Mouse (Mus musculus): ENCODE results near the gene Syce2. TPM values are rescaled to one million over a fixed set of nuclear protein-coding genes. Genes with fewer than 3 reads are reported as not detected.

The Syce2 gene
- 6.0 TPM for polyA plus RNA-seq (2014; fragmentation: Illumina TruSeq; extraction: RNeasy Lipid Tissue Mini Kit (QIAGEN cat#74804); ENCODE audit: low read depth, low replicate concordance)

DNA sequence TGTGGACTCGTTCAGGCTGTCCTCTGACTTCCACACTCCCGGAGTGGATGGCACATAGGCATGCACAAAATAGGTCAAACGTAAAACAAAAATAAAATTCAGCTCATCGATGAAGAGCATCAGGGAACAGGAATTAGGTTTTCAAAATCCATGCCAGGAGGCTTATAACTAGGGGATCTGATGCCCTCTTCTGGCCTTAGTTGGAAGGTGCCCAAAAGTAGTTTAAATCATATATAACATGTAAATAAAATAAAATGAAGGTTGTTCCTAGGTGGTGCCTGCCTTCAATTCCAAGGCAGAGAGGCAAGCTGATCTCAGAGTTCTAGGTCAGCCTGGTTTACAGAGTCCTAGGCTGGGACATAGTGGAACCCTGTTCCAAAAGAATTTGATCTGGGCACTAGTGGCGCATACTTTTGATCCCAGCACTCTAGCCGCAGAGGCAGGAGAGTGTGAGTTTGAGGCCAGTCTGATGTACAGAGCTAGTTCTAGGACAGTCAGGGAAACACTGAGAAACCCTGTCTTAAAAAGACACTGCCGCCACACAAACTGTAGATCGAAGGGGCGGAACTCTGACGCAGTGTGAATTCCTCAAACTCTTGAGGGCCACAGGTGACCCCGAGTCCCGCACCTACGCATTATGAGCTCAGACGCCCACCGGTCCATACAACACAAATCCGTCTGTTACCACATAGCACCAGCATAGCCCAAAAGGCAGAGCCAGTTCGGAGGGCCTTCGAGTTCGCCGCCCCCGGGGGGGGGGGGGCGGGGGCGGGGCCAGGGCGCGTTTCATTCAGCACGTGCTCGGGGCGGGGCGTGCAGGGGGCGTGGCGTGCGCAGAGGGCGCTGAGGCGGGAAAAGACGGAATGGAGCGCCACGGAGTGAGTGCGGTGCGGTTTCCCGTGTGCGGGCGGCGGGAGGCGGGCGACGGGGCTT lies at the start of gene Syce2:
Gene Syce2 (plus strand): TSS at position 736 of the 933 bp plus-strand sequence.

GRCm38 (mm10) chr8:84822723-84823122 lies 49.2 kb upstream of the Syce2 start, which contains the start of gene Dand5:
TSS of gene Dand5 (minus strand) at chr8:84822823.

GRCm38 (mm10) chr8:84831490-84831889 lies 40.4 kb upstream of the Syce2 start, which contains the start of gene Gadd45gip1:
TSS of gene Gadd45gip1 (plus strand) at chr8:84831522.

DNA sequence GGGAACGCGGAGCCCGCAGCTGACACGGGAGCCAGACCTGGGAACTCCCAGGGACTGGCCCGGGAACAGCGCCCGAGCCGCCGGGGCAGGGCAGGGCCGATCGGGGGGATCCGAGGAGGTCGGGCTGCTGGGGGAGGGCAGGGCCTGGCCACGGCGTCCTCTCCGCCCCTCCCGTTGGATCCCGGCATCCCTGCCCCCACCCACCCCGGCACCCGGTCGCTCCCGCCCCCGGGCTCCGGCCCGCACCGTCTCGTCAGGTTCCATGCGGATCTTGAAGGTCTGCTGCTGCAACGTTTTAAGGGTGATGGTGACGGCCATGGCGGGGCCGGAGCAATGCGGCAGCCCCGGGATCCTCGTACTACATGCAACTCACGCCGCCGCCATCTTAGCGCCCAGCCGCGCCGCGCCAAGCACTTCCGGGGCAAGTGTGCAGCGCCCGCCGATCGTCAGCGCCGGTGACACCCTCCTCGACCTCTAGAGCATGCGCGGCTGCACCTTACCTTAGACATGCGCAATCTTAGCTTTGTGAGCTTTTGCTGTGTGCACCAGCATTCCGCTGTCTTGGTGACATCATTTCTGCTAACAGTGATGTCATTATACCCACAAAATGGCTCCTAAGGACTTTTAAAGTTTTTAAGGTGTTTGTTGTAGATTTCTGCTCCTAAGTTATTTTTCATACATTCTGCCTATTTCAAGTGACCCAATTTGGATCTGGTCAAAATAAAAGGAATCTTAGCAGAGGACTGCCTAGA lies 31.5 kb upstream of the Syce2 start, which contains the start of gene Rad23a:
Gene Rad23a (minus strand): TSS at position 418 of the 752 bp plus-strand sequence.

DNA sequence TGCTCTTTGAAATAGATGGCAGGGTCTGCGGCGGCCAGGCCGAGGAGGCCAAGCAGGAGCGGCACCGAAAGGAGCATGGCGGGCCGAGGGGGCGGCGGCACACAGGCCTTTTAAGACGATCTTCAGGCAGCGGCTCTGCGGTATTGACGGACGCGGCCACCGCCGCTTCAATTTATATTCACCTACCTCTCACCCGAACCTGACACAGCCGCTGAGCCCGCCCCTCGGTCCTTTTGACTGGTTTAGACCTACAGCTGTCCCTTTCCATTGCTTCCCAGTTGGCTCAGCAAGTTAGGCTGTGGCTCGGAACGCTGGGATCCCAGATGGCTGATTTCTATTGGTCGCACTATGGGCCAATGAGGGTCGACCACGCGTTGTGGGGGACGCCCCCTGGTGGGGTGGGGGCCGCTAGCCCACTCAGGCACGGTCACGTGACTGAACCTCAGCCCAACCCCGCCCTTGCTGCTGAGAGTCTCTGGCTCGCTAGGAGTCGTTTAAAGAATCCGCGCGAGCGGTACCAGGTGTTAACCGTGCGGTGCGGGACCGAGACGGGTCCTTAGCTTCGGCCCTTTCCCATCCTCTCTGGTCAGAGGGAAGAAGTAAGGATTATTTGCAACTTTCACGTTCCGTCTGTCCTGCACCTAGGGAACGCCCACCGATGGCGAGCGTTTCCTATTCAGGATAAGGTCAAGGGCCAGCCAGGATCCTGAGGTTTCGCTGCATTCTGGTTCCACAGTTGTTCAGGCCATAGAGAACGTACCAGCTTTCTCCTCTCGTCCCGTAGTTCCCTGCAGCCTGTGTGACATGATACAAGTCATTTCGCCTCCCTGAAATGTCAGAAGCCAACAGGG lies 25.0 kb upstream of the Syce2 start, which contains the start of gene Calr:
Gene Calr (minus strand): TSS at position 213 of the 851 bp plus-strand sequence.

DNA sequence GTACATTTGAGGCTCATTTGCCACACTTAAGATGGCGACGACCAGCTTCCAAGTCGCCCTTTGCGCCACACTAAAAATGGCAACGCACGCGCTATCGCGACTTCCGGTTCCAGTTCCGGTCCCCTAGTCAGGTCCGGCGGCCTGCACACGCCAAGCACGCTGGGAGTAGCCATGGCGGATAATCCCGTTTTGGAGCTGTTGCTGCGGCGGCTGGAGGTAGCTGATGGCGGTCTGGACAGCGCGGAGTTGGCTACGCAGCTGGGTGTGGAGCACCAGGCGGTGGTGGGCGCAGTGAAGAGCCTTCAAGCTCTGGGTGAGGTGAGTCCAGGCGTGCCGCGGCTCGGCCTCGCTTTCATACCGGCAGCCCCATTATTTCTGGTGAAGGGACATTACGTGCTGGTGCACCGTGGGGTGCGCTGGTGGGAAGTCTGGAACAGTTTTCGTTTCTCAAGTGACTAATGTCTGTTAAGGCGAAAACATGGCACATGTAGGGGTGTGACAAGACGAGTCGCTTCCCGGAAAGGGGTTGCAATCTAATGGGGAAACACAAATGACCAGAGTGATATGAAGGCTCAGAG lies 15.0 kb upstream of the Syce2 start, which contains the start of gene Farsa:
Gene Farsa (plus strand): TSS at position 126 of the 578 bp plus-strand sequence.

DNA sequence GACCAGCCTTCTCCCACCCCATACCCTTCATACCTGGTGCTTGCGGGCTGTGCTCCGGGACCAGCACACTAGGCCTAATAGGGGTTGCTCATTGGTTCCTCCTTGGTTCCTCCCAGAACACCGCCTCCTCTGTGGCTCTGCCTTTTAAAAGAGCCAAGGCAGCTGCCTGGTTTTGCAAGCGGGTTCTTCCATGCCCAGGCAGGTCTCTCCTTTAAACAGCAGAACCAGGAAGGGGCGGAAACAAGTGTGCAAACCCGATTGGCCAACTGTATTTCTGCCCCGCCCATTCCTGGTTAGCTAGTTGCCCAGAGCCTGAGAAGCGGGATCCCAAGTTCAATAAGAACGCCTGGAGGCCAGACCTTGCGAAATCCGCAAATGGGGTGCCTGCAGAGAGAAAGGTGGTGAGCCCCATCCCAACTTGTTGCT lies 21.8 kb downstream of the Syce2 start, which contains the start of gene Gcdh:
Gene Gcdh (minus strand): TSS at position 213 of the 426 bp plus-strand sequence.

DNA sequence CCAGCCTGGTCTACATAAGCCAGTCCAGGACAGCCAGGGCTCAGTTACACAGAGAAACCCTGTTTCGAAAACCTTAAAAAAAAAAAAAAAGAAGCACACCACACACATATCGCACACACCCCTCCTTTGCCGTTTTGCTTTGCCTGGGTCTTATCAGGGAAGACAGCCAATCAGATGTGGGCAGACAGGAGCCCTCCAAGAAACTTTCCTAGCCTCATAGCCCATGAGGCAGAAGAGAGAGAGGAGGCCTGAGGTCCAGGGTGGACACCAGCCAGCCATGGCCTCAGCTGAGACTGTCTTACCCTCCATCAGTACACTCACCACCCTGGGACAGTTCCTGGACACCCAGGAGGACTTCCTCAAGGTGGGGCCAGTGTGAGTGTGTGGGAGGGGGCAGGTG lies 29.8 kb downstream of the Syce2 start, which contains the start of gene Klf1:
Gene Klf1 (plus strand): TSS at position 177 of the 400 bp plus-strand sequence.

GRCm38 (mm10) chr8:84908421-84909161 lies 36.7 kb downstream of the Syce2 start, which contains the start of gene Dnase2a:
TSS of gene Dnase2a (plus strand) at chr8:84908560.

GRCm38 (mm10) chr8:84936962-84937546 lies 65.1 kb downstream of the Syce2 start, which contains the start of gene Mast1:
TSS of gene Mast1 (minus strand) at chr8:84937359.

Other genes starting within 250 kb of the Syce2 start
- gene Ier2, start 209.3 kb upstream of the Syce2 start, polyA plus RNA-seq (2014; fragmentation: Illumina TruSeq; extraction: RNeasy Lipid Tissue Mini Kit (QIAGEN cat#74804); ENCODE audit: low read depth, low replicate concordance): 0.77 TPM
- 7.9 TPM for gene Trmt1, start 185.8 kb upstream of the Syce2 start, polyA plus RNA-seq (2014; fragmentation: Illumina TruSeq; extraction: RNeasy Lipid Tissue Mini Kit (QIAGEN cat#74804); ENCODE audit: low read depth, low replicate concordance)
- gene Nacc1, start 184.2 kb upstream of the Syce2 start, polyA plus RNA-seq (2014; fragmentation: Illumina TruSeq; extraction: RNeasy Lipid Tissue Mini Kit (QIAGEN cat#74804); ENCODE audit: low read depth, low replicate concordance): 2.0 TPM
- not detected for gene Lyl1, start 170.7 kb upstream of the Syce2 start, polyA plus RNA-seq (2014; fragmentation: Illumina TruSeq; extraction: RNeasy Lipid Tissue Mini Kit (QIAGEN cat#74804); ENCODE audit: low read depth, low replicate concordance)
- not detected for gene G430095P16Rik, start 149.1 kb upstream of the Syce2 start, polyA plus RNA-seq (2014; fragmentation: Illumina TruSeq; extraction: RNeasy Lipid Tissue Mini Kit (QIAGEN cat#74804); ENCODE audit: low read depth, low replicate concordance)
- 5.1 TPM for gene Nfix, start 71.8 kb upstream of the Syce2 start, polyA plus RNA-seq (2014; fragmentation: Illumina TruSeq; extraction: RNeasy Lipid Tissue Mini Kit (QIAGEN cat#74804); ENCODE audit: low read depth, low replicate concordance)
- 3.3 TPM for gene Dand5, start 49.3 kb upstream of the Syce2 start, polyA plus RNA-seq (2014; fragmentation: Illumina TruSeq; extraction: RNeasy Lipid Tissue Mini Kit (QIAGEN cat#74804); ENCODE audit: low read depth, low replicate concordance)
- not detected for gene Gadd45gip1, start 40.6 kb upstream of the Syce2 start, polyA plus RNA-seq (2014; fragmentation: Illumina TruSeq; extraction: RNeasy Lipid Tissue Mini Kit (QIAGEN cat#74804); ENCODE audit: low read depth, low replicate concordance)
- 3.5 TPM for gene Rad23a, start 31.4 kb upstream of the Syce2 start, polyA plus RNA-seq (2014; fragmentation: Illumina TruSeq; extraction: RNeasy Lipid Tissue Mini Kit (QIAGEN cat#74804); ENCODE audit: low read depth, low replicate concordance)
- gene Calr, start 25.2 kb upstream of the Syce2 start, polyA plus RNA-seq (2014; fragmentation: Illumina TruSeq; extraction: RNeasy Lipid Tissue Mini Kit (QIAGEN cat#74804); ENCODE audit: low read depth, low replicate concordance): 862 TPM
- gene Farsa, start 15.1 kb upstream of the Syce2 start, polyA plus RNA-seq (2014; fragmentation: Illumina TruSeq; extraction: RNeasy Lipid Tissue Mini Kit (QIAGEN cat#74804); ENCODE audit: low read depth, low replicate concordance): 1.3 TPM
- 302 TPM for gene Gcdh, start 21.8 kb downstream of the Syce2 start, polyA plus RNA-seq (2014; fragmentation: Illumina TruSeq; extraction: RNeasy Lipid Tissue Mini Kit (QIAGEN cat#74804); ENCODE audit: low read depth, low replicate concordance)
- gene Klf1, start 29.8 kb downstream of the Syce2 start, polyA plus RNA-seq (2014; fragmentation: Illumina TruSeq; extraction: RNeasy Lipid Tissue Mini Kit (QIAGEN cat#74804); ENCODE audit: low read depth, low replicate concordance): not detected
- gene Dnase2a, start 36.4 kb downstream of the Syce2 start, polyA plus RNA-seq (2014; fragmentation: Illumina TruSeq; extraction: RNeasy Lipid Tissue Mini Kit (QIAGEN cat#74804); ENCODE audit: low read depth, low replicate concordance): 7.1 TPM
- not detected for gene Mast1, start 65.2 kb downstream of the Syce2 start, polyA plus RNA-seq (2014; fragmentation: Illumina TruSeq; extraction: RNeasy Lipid Tissue Mini Kit (QIAGEN cat#74804); ENCODE audit: low read depth, low replicate concordance)
- not detected for gene Rtbdn, start 74.9 kb downstream of the Syce2 start, polyA plus RNA-seq (2014; fragmentation: Illumina TruSeq; extraction: RNeasy Lipid Tissue Mini Kit (QIAGEN cat#74804); ENCODE audit: low read depth, low replicate concordance)
- not detected for gene Gm49661, start 97.3 kb downstream of the Syce2 start, polyA plus RNA-seq (2014; fragmentation: Illumina TruSeq; extraction: RNeasy Lipid Tissue Mini Kit (QIAGEN cat#74804); ENCODE audit: low read depth, low replicate concordance)
- 35.9 TPM for gene Prdx2, start 97.5 kb downstream of the Syce2 start, polyA plus RNA-seq (2014; fragmentation: Illumina TruSeq; extraction: RNeasy Lipid Tissue Mini Kit (QIAGEN cat#74804); ENCODE audit: low read depth, low replicate concordance)
- gene Rnaseh2a, start 97.7 kb downstream of the Syce2 start, polyA plus RNA-seq (2014; fragmentation: Illumina TruSeq; extraction: RNeasy Lipid Tissue Mini Kit (QIAGEN cat#74804); ENCODE audit: low read depth, low replicate concordance): 1.1 TPM
- gene Junb, start 106.6 kb downstream of the Syce2 start, polyA plus RNA-seq (2014; fragmentation: Illumina TruSeq; extraction: RNeasy Lipid Tissue Mini Kit (QIAGEN cat#74804); ENCODE audit: low read depth, low replicate concordance): not detected
- gene Hook2, start 118.5 kb downstream of the Syce2 start, polyA plus RNA-seq (2014; fragmentation: Illumina TruSeq; extraction: RNeasy Lipid Tissue Mini Kit (QIAGEN cat#74804); ENCODE audit: low read depth, low replicate concordance): 16.4 TPM
- not detected for gene Best2, start 142.4 kb downstream of the Syce2 start, polyA plus RNA-seq (2014; fragmentation: Illumina TruSeq; extraction: RNeasy Lipid Tissue Mini Kit (QIAGEN cat#74804); ENCODE audit: low read depth, low replicate concordance)
- 16.8 TPM for gene Asna1, start 153.2 kb downstream of the Syce2 start, polyA plus RNA-seq (2014; fragmentation: Illumina TruSeq; extraction: RNeasy Lipid Tissue Mini Kit (QIAGEN cat#74804); ENCODE audit: low read depth, low replicate concordance)
- gene Trir, start 154.7 kb downstream of the Syce2 start, polyA plus RNA-seq (2014; fragmentation: Illumina TruSeq; extraction: RNeasy Lipid Tissue Mini Kit (QIAGEN cat#74804); ENCODE audit: low read depth, low replicate concordance): 15.0 TPM
- gene Tnpo2, start 164.8 kb downstream of the Syce2 start, polyA plus RNA-seq (2014; fragmentation: Illumina TruSeq; extraction: RNeasy Lipid Tissue Mini Kit (QIAGEN cat#74804); ENCODE audit: low read depth, low replicate concordance): 4.2 TPM
- gene Fbxw9, start 187.9 kb downstream of the Syce2 start, polyA plus RNA-seq (2014; fragmentation: Illumina TruSeq; extraction: RNeasy Lipid Tissue Mini Kit (QIAGEN cat#74804); ENCODE audit: low read depth, low replicate concordance): 0.89 TPM
- gene Gm5741, start 195.9 kb downstream of the Syce2 start, polyA plus RNA-seq (2014; fragmentation: Illumina TruSeq; extraction: RNeasy Lipid Tissue Mini Kit (QIAGEN cat#74804); ENCODE audit: low read depth, low replicate concordance): not detected
- gene Dhps, start 199.6 kb downstream of the Syce2 start, polyA plus RNA-seq (2014; fragmentation: Illumina TruSeq; extraction: RNeasy Lipid Tissue Mini Kit (QIAGEN cat#74804); ENCODE audit: low read depth, low replicate concordance): 9.5 TPM
- gene Wdr83os, start 208.6 kb downstream of the Syce2 start, polyA plus RNA-seq (2014; fragmentation: Illumina TruSeq; extraction: RNeasy Lipid Tissue Mini Kit (QIAGEN cat#74804); ENCODE audit: low read depth, low replicate concordance): 6.1 TPM
- 2.3 TPM for gene Wdr83, start 209.2 kb downstream of the Syce2 start, polyA plus RNA-seq (2014; fragmentation: Illumina TruSeq; extraction: RNeasy Lipid Tissue Mini Kit (QIAGEN cat#74804); ENCODE audit: low read depth, low replicate concordance)
- 7.5 TPM for gene Man2b1, start 211.2 kb downstream of the Syce2 start, polyA plus RNA-seq (2014; fragmentation: Illumina TruSeq; extraction: RNeasy Lipid Tissue Mini Kit (QIAGEN cat#74804); ENCODE audit: low read depth, low replicate concordance)

All from kidney, adult 10 weeks (tissue).